Mouse (Mus musculus): ENCODE measurements at regions not wholly inside any gene's neighbourhood (a gene's known extent, or its start where the extent isn't known, plus 50 kb on each side); places are given as distances from the start of the nearest gene placed in this dataset.

- DNase-seq, result no peak
Observed at GRCm38 (mm10) chr7:70565034-70565433, 198.5 kb upstream of the Nr2f2 start.

- peak; percentile 34 for DNase-seq
Observed at GRCm38 (mm10) chr7:70548936-70549450, 182.5 kb upstream of the Nr2f2 start.

GRCm38 (mm10) chr7:70541881-70542665, 175.5 kb upstream of the Nr2f2 start:
- DNase-seq, result peak; percentile 52

DNA sequence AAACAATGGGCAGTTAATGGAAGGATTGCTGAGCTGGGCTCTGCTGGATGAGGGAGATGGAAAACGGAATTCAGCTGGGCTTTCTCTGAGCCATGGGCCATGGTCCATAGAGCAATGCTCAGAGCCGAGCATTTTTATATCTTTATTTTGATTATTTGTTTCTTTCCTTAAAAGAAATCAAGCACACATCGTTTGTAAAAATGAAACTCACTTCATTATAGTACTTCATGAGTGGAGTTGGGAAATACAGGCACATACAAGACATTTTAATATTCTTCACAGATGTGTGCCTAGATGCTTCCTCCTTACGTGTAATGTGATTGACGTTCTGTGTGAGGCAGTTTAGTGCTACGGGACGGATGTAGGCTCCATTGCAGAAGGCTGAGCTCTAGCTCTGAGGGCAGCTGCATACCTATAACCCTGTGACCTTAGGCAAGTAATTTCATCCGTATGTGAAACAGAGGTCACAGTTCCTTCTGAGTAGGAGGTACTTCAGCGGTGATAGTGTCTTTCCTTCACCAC, 172.6 kb upstream of the Nr2f2 start:
- DNase-seq, result no peak

GRCm38 (mm10) chr7:70536046-70536445, 169.5 kb upstream of the Nr2f2 start:
- no peak for DNase-seq

DNA sequence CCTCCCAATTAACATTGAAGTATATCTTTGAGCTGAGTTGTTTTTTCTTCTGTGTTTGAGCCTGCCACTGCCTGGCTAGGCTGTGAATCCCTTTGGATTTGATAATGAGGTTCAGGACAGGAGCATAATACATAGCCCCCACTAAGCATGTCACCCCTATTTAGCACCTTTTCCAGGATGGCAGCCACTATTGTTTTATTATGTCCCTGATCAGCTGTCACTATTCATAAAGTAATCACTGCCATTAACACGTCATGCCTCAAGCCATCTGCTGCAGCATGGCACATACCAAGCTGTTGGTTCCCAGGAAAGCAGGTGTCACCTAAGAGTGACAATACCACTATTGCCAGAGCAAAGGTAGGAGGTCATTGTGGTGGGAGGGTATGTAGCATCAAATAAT, 167.0 kb upstream of the Nr2f2 start:
- DNase-seq, result no peak

DNA sequence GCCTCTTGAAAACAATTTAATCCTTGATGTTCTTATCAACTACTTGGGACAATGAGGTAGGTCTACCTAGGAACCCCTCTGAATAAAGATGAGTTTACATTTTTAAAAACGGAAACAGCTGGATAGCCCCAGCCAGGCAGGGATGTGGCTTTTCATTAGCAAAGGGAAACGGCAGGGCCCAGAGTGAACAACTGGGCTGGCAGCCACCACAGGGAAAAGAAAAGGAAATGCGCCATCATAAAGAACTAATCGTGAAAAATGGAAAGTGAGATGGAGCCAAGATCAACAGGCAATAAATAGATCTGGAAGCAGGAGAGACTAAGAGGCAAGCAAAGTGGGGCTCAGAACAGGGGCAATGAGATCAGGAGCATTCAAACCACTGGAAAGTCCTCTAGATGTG, 161.4 kb upstream of the Nr2f2 start:
- DNase-seq, result peak; percentile 68

DNA sequence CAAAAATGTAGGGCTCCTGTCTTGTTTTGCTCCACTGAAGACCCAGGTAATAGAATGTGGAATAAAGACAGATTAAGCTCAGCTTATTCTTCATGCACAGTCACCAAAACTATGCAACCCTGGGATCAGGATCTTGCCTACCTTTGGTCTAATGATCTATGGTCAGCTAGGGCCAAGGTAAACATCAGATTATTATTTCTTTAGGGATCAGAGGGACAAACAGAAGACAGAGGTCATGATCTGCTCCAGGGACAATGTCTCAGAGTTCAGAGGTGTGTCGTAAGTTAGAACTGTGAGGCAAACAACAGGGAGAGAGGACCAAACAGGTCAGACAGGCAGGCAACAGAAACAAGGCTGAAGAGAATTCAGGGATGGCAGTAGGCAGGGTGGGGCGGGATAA, 158.8 kb upstream of the Nr2f2 start:
- no peak for DNase-seq

DNA sequence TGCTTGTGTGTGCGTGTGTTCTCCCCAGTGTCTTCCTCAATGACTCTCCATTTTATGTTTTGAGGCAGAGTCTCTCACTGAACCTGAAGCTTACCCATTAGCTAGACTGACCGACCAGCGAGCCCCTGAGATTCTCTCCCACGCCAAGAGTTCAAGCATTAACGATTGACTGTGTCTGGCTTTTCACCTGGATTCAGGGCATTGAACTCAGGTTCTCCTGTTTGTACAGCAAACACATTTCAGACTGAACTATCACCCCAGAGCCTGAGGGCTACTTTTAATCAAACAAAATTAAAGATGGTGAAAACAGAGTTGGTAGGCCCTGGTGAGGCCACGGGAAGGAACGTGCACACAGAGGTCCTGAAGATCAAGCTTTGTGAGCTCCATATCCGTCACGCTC, 158.2 kb upstream of the Nr2f2 start:
- no peak for DNase-seq

GRCm38 (mm10) chr7:70524251-70524650, 157.7 kb upstream of the Nr2f2 start:
- DNase-seq, result no peak

- DNase-seq, result no peak
Observed at GRCm38 (mm10) chr7:70516741-70517140, 150.2 kb upstream of the Nr2f2 start.

GRCm38 (mm10) chr7:70515341-70515851, 148.9 kb upstream of the Nr2f2 start:
- DNase-seq, result peak; percentile 42

DNA sequence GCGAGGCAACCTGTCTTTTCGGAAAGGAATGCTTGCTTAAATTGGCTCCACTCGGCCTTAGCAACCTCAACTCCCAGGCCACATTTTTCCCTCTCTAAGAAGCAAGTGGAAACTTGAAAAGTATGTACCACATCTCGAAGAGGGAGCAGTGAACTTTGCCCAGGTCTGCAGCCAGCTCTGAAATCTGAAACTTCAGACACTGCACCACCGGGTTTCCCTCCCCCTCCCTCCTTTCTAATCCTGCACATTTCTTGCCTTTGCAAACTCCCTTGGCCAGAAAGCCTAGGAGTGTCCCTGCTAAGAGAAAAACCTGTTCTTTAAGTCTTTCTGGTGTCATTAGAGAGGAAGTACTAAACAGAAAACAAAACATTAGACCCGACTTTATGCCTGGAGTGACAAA, 148.1 kb upstream of the Nr2f2 start:
- DNase-seq, result peak; percentile 84

GRCm38 (mm10) chr7:70512354-70512753, 145.8 kb upstream of the Nr2f2 start:
- DNase-seq, result no peak

GRCm38 (mm10) chr7:70505671-70506181, 139.2 kb upstream of the Nr2f2 start:
- peak; percentile 88 for DNase-seq

DNA sequence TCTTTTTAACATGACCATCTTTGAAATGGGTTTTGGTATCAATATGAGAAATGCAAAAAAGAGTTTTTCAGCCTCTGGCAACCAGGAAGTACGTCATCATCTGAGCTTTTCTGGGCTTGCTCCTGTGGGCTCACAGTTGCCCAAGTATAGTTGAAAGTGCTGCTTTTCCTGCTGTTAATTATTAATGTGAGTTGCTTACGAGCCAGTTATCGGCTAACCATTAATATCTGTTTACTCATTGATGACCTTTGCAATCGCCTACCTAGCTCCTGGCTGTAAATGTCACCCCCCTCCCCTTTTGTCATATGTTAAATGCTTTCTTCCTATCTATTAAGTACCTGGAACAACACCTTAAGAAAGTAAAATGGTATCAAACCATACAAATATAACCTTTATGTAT, 135.3 kb upstream of the Nr2f2 start:
- peak; percentile 53 for DNase-seq

DNA sequence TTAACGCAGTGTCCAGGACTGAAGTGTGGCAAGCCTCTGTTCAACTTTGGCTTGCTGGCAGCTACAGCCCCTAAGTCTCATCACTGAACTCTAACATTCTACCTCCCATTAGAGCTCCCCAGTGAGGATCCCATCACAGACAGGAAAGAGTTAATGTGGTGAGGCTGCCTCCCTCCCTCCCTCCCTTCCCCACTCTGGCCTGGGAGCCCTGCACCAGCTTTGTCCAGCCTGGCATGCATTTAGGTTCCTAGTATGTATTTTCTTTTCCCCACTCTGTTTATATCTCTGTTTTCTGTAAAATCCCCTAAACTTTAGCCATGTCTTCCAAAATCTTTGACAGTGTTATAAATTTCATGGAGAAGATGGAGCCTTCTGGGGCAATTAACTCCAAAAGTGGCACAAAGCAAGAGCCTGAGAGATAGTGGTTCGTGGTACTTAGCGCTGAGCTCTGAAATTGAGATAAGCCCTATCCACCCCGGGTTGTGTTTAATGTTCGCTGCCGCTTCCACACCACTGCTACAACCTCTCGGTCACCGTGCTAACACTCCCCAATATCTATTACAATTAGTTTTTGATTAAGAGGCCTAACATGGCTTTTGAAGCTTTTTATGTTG, 130.1 kb upstream of the Nr2f2 start:
- no peak for DNase-seq

- DNase-seq, result no peak
Observed at GRCm38 (mm10) chr7:70484201-70484600, 117.7 kb upstream of the Nr2f2 start.

GRCm38 (mm10) chr7:70483536-70483935, 117.0 kb upstream of the Nr2f2 start:
- DNase-seq, result no peak

DNA sequence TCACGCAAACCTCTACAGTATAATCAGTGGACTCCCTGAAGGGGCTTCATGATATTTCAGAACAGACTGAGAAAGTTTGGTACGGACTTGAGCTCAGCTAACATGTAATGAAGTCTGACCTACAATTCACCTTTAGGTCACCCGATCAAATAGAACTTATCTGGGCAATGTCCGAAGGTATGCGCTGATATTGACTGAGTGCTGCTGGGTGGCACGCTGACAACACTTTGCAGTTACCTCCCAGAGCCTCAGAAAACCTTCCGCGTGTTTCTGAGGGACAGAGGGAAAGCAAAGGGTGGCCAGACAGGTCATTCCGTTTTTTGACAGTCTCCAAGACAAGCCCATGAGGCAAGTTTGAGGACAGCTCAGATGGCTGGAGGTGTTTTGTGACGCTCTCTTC, 115.3 kb upstream of the Nr2f2 start:
- no peak for DNase-seq

DNA sequence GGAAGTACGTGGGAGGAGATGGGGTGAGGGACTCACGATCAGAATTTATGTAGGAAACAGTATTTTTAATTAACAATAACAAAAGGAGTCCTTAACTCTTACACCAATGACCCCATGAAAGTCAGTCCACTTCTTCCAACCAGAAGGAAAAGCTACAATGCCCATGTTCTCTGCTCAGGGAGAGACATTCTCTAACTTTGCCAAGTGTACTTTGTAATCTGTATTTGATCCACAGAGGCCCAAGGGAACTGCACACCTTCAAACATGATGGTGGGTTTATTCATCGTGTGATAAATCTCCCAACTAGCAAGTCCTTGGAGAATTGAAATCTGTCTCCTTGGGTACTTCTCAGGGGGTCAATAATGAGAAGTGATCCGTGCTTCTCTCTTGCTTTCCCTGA, 106.3 kb upstream of the Nr2f2 start:
- DNase-seq, result no peak

DNA sequence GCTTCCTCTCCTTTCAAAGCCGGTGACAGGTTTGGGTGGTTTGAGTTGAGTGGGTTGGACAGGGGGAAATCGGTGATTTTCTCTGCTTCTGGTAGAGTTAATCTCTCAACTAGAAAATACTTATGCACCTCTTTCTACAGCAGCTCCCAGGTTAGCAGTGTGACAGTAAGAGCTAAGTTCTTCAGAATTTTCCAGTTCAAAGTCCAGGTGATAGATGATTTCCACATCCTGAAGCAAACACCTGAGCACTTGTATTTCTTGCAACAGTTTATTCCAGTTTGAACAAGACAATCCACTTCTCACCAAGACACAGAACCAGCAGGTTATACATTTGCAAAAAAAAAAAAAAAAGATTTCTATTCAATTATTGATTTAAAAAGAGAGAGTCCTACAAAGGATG, 104.0 kb upstream of the Nr2f2 start:
- no peak for DNase-seq

GRCm38 (mm10) chr7:70462131-70462530, 95.6 kb upstream of the Nr2f2 start:
- no peak for DNase-seq

GRCm38 (mm10) chr7:70454525-70454924, 88.0 kb upstream of the Nr2f2 start:
- DNase-seq, result no peak
